Mouse (Mus musculus) bone marrow, adult 2 months (tissue): Measurements from ENCODE around the gene Pbld1.

Source experiments
- CTCF ChIP-seq: fragments of 200-500 bp; IDR thresholded peaks from 2 replicates; pipeline ENCODE4 v1.5.1; 2011; ENCODE audit warnings: low read length, control low read depth; ENCODE audit not compliant: control insufficient read depth, insufficient read depth
- POLR2A ChIP-seq: fragments of 200-500 bp; IDR thresholded peaks from 2 replicates; pipeline ENCODE4 v1.6.1; 2011; ENCODE audit warnings: low read depth, mild to moderate bottlenecking, control low read depth, low read length, borderline replicate concordance; ENCODE audit not compliant: control insufficient read depth

DNA sequence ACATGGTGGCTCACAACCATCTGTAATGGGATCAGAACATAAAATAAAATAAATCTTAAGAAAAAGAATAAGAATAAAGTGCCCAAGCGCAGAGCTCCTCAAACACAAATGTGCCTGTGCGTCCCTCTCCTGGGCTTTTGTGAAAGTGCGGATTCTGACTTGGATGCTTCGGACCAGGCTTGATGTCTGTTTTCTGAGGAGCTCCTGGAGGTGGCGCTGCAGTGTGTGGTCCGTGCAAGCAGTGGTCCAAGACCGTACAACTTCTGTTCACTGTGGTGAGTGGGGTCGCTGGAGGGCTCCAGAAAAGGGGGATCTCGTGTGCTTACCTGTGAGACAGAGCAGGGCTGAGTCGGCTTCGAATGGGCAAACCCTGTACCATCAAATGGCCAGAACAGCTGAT lies 65.4 kb downstream of the Pbld1 start:
- peak; percentile 26; the same call in 1 of the 2 replicates for TF ChIP-seq CTCF
- TF ChIP-seq POLR2A, result no peak
